Mouse (Mus musculus) liver, adult 2 months (tissue): ENCODE results near the gene 4930469K13Rik. TPM values are rescaled to one million over a fixed set of nuclear protein-coding genes. Genes with fewer than 3 reads are reported as not detected.
"Not testable (repeated sequence)": the region's sequence is repeated elsewhere in the genome, so short reads cannot be mapped to it uniquely, and the experiment has no call there.

Source experiments
- DNase-seq: peaks from one replicate; pipeline ENCODE4 v3.0.0-alpha.2; 2011; ENCODE audit warnings: low read depth, low spot score; ENCODE audit errors: extremely low read depth
- H3K27ac ChIP-seq: fragments of 200-500 bp; replicated peaks from 2 replicates; pipeline ENCODE4 v1.5.1; 2012; ENCODE audit warnings: low read depth, mild to moderate bottlenecking, control low read depth, inconsistent platforms, low read length; ENCODE audit not compliant: insufficient read depth
- H3K27me3 ChIP-seq: fragments of 200-500 bp; 2 replicates; pipeline ENCODE4 v1.6.1; 2012; ENCODE audit warnings: mild to moderate bottlenecking, moderate library complexity, low read length, inconsistent platforms; ENCODE audit not compliant: control insufficient read depth, insufficient read depth
- H3K36me3 ChIP-seq: fragments of 200-500 bp; 2 replicates; pipeline ENCODE4 v1.6.1; 2012; ENCODE audit warnings: low read length, inconsistent platforms; ENCODE audit not compliant: control insufficient read depth, insufficient read depth
- H3K4me1 ChIP-seq: fragments of 200-500 bp; 2 replicates; pipeline ENCODE4 v1.6.1; 2011; ENCODE audit warnings: low read length; ENCODE audit not compliant: control insufficient read depth, insufficient read depth
- H3K4me3 ChIP-seq: fragments of 200-500 bp; 2 replicates; pipeline ENCODE4 v1.5.1; 2011; ENCODE audit warnings: low read depth, mild to moderate bottlenecking, control low read depth, low read length, moderate library complexity; ENCODE audit not compliant: insufficient read depth
- H3K79me2 ChIP-seq: fragments of 200-500 bp; 2 replicates; pipeline ENCODE4 v1.6.1; 2012; ENCODE audit warnings: inconsistent platforms, mild to moderate bottlenecking, low read length, moderate library complexity; ENCODE audit not compliant: control insufficient read depth, insufficient read depth
- H3K9ac ChIP-seq: fragments of 200-500 bp; 2 replicates; pipeline ENCODE4 v1.6.1; 2012; ENCODE audit warnings: low read depth, mild to moderate bottlenecking, control low read depth, inconsistent platforms, low read length
- CTCF ChIP-seq: fragments of 200-500 bp; IDR thresholded peaks from 2 replicates; pipeline ENCODE4 v1.5.1; 2011; ENCODE audit warnings: low read depth, low read length, control low read depth
- POLR2A ChIP-seq: fragments of 200-500 bp; IDR thresholded peaks from 2 replicates; pipeline ENCODE4 v1.6.1; 2011; ENCODE audit warnings: low read length, control low read depth; ENCODE audit not compliant: insufficient read depth; ENCODE audit errors: extremely low read depth
- WGBS: fragments of 180-500 bp; shearing (Covaris S2); methylation state at CpG from one replicate; pipeline ENCODE4 v1.1.7; 2018; 5-methylcytosine and 5-hydroxymethylcytosine counted together
- polyA plus RNA-seq: library from polyadenylated mRNA; depleted of rRNA; stranded (reverse); fragments of >200 nt; gene quantifications from 2 replicates; pipeline ENCODE4 v1.2.3, GENCODE M21; 2012; rRNA removed
- total RNA-seq: library from RNA; depleted of rRNA; stranded (reverse); fragments of >200 nt; gene quantifications from 2 replicates; pipeline ENCODE4 v1.2.3, GENCODE M21; 2014; rRNA removed

The 4930469K13Rik gene
- total RNA-seq (not detected in 2 replicates), polyA plus RNA-seq (not detected in 2 replicates)

DNA sequence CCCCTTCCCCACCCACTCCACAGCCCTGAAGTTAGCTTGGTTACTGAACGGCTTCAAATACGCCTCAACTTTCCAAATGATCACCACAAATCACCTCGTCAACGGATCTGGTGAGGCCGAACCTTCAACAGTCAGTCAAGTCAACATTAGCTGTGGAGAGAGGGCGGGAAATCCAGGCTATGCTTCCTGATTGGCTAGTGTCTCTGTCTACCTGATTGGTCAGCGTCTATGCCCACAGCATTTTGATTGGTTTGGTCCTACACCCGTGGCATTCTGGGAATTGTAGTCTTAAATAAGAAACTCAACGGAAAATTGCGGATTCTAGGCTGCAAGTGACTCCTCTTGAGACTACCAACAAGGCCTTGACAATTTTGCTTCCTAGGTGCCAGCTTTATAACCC lies at the start of gene 4930469K13Rik:
Gene 4930469K13Rik (minus strand): TSS at position 133 of the 400 bp plus-strand sequence.
- WGBS = 79% methylated on average over 10 of the region's 10 CpGs
- Histone ChIP-seq H3K4me1 (no peaks in the 10 kb centered on the region), H3K9ac (no peak within 1 kb of the TSS), H3K36me3 (no peaks in the 10 kb centered on the region), H3K4me3 (no peak within 1 kb of the TSS), H3K27ac (no peak within 1 kb of the TSS), H3K79me2 (no peaks in the 10 kb centered on the region), H3K27me3 (no peaks in the 10 kb centered on the region)
- TF ChIP-seq POLR2A (no peak), CTCF (no peak)
- no peak for DNase-seq

DNA sequence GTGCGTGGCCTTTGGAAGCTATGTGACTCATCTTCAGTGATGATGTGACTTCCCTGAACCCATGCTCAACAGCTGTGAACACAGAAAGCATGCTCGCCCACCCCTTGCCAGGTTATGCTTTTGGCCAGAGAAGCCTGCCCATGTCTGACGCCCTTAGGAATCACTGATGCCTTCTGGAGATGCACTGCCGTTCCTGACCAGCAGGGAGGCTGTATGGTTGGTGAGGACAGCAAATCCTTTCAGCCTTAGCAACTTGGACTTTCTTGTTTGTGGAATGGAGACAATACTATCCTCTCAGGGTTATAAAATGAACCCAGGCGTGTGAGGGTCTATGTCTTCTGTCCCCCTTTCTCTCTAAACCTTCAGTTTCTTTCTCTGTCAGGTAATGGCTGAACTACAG lies 48.6 kb upstream of the 4930469K13Rik start:
- Histone ChIP-seq H3K79me2 (no peaks in the 10 kb centered on the region), H3K36me3 (no peaks in the 10 kb centered on the region), H3K9ac (no peak overlapping the region), H3K27me3 (0 out of 2 replicates have a peak, but pooled peaks cover 3% of the 10 kb centered on the region), H3K27ac (no peak overlapping the region), H3K4me3 (no peak overlapping the region), H3K4me1 (no peaks in the 10 kb centered on the region)
- TF ChIP-seq CTCF (no peak; the same call in 1 of the 2 replicates), POLR2A (no peak)
- no peak for DNase-seq
- WGBS = 66% methylated on average over 5 of the region's 5 CpGs

DNA sequence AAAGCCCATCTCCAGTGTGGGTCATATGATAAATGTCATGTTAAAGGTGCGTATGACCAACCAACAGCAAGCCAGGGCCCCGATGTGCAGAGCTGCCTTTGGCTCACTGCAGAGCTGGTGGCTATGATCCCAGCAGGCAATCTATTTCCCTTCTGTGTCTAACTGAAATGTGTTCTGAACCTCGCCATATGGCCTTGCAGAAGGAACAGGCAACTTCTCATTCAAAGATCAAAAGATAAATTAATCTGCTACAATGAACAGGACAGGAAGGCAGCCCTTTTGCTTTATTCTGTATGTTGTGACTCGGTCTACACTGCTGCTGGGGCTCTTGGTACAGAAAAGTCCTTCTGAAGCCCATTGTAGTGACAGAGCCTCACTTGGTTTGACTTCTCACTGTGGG lies 46.1 kb upstream of the 4930469K13Rik start:
- H3K79me2 ChIP-seq = no peaks in the 10 kb centered on the region
- no peaks in the 10 kb centered on the region for H3K4me1 ChIP-seq
- no peak overlapping the region for H3K9ac ChIP-seq
- H3K27me3 ChIP-seq = 0 out of 2 replicates have a peak, but pooled peaks cover 3% of the 10 kb centered on the region
- H3K27ac ChIP-seq = no peak overlapping the region
- no peak for DNase-seq
- no peaks in the 10 kb centered on the region for H3K36me3 ChIP-seq
- no peak overlapping the region for H3K4me3 ChIP-seq
- 79% methylated on average over 4 of the region's 4 CpGs for WGBS
- TF ChIP-seq CTCF = no peak
- no peak for TF ChIP-seq POLR2A

DNA sequence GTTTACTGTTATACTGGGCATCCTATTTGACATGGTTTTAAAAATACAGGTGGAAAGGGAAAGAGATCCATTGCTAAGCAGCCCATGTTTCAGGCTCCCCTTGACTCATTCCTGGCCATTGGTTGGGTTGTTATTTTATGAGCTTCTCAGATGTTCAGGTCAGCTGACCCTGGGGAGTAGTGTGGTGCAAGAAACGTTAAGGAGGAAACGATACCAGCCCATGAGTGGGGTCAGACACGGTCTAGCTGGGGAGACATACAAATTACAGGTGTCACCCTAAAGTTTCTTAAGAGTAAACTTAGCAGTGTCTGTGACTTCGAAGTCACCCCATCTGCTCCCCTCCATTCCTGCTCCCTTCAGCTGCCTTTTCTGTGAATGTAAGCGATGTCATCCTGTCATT lies 45.6 kb upstream of the 4930469K13Rik start:
- Histone ChIP-seq H3K4me1 (no peaks in the 10 kb centered on the region), H3K27me3 (0 out of 2 replicates have a peak, but pooled peaks cover 3% of the 10 kb centered on the region), H3K9ac (no peak overlapping the region), H3K27ac (no peak overlapping the region), H3K4me3 (no peak overlapping the region), H3K79me2 (no peaks in the 10 kb centered on the region), H3K36me3 (no peaks in the 10 kb centered on the region)
- TF ChIP-seq CTCF = no peak
- TF ChIP-seq POLR2A = no peak
- DNase-seq = no peak
- WGBS = 76% methylated on average over 5 of the region's 5 CpGs

DNA sequence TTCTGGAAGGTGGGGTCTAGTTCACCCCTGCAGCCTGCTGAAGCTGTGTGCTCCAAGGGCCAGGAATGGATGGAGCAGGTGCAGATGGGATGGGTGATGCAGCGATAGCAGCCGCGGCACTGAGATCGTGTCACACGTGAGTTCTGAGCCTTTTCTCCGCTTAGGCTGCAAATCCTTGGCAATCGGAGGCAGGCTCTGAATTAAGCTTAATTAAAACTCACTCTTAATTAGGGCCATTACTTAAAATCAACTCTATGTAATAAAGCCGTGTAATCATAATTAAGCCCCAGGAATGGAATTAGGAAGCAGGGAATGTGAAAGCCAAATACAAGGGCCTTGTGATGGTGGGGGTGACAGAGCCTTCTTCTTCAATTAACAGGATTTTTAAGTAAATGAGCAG lies 40.9 kb upstream of the 4930469K13Rik start:
- DNase-seq = no peak
- Histone ChIP-seq H3K79me2 (no peaks in the 10 kb centered on the region), H3K4me3 (no peak overlapping the region), H3K4me1 (no peaks in the 10 kb centered on the region), H3K9ac (no peak overlapping the region), H3K36me3 (no peaks in the 10 kb centered on the region), H3K27me3 (no peaks in the 10 kb centered on the region), H3K27ac (no peak overlapping the region)
- 91% methylated on average over 8 of the region's 8 CpGs for WGBS
- TF ChIP-seq CTCF (no peak), POLR2A (no peak)

DNA sequence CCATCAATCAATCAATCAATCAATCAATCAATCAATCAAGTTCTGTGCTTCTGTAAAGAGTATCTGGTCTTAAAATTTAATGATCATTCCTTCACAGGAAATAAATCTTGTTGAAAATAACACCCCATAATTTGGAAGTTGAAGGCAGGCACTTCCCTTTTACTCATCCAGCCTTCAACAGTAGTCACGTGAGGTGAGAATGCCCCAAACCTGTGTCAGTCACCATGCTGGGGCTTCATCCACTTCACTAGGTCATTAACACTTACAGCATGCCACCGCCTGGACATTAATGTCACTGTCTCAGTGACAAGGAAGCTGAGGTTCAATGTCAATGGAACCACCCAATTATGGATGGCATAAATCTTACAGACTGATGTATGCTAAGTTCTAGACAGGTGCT lies 30.1 kb upstream of the 4930469K13Rik start:
- DNase-seq = no peak
- WGBS = 73% methylated on average over 2 of the region's 2 CpGs

DNA sequence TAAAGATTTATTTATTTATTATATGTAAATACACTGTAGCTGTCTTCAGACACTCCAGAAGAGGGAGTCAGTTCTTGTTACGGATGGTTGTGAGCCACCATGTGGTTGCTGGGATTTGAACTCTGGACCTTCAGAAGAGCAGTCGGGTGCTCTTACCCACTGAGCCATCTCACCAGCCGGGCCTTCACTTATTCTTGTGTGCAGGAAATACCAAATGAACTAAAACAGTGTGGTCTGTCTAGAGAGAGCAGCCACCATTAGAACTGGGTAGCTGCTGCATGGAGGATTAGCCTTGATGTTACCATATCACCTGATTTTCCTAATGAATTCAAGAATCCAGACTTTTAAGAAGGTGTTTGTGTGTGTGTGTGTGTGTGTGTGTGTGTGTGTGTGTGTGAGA lies 27.4 kb upstream of the 4930469K13Rik start:
- not testable (repeated sequence) for DNase-seq
- WGBS = 73% methylated on average over 3 of the region's 3 CpGs

More for the DNA sequence above, 30.1 kb upstream of the 4930469K13Rik start:
- H3K9ac ChIP-seq = no peak overlapping the region
- H3K27ac ChIP-seq = no peak overlapping the region
- no peaks in the 10 kb centered on the region for H3K27me3 ChIP-seq
- H3K4me1 ChIP-seq = no peaks in the 10 kb centered on the region
- no peak overlapping the region for H3K4me3 ChIP-seq
- TF ChIP-seq POLR2A = no peak
- TF ChIP-seq CTCF = no peak
- no peaks in the 10 kb centered on the region for H3K36me3 ChIP-seq
- no peaks in the 10 kb centered on the region for H3K79me2 ChIP-seq

More for the DNA sequence above, 27.4 kb upstream of the 4930469K13Rik start:
- not testable (repeated sequence) for H3K27ac ChIP-seq, H3K4me1 ChIP-seq, H3K27me3 ChIP-seq, H3K36me3 ChIP-seq, H3K79me2 ChIP-seq, H3K4me3 ChIP-seq, H3K9ac ChIP-seq
